Mouse (Mus musculus) monocyte, adult 2 months (primary cell): ENCODE measurements around the gene Zg16.
"Not testable (repeated sequence)": the region's sequence is repeated elsewhere in the genome, so short reads cannot be mapped to it uniquely, and the experiment has no call there.

ENCODE experiments used
- DNase-seq, 2 experiments: peaks; one replicate each; pipeline ENCODE4 v3.0.0; 2022; ENCODE audit warnings: low spot score in 2 of 2, low read depth in 1 of 2

Gene Zg16

GRCm38 (mm10) chr7:127104560-127105332 lies 17.6 kb upstream of the Zg16 start:
- DNase-seq: peak; percentile 23 to 57

DNA sequence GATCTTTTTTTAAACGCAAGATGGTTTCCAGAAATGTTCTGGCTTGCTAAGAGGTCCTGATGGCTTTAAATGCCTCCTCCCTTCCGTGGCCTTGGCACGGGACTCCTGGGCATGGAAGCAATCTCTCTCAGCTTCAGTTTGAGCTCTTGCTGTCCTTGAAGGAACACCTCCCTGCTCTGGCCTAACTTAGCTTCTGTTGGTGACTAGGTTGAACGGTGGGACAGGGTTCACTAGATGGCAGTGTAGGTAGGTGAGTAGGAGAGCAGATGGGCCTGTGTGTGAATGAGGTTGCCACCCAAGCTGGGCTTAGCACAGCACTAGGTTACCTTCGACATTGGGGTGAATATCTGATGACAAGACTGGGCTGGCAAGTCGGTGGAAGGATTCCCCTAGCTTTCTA lies 16.8 kb upstream of the Zg16 start:
- no peak for DNase-seq

DNA sequence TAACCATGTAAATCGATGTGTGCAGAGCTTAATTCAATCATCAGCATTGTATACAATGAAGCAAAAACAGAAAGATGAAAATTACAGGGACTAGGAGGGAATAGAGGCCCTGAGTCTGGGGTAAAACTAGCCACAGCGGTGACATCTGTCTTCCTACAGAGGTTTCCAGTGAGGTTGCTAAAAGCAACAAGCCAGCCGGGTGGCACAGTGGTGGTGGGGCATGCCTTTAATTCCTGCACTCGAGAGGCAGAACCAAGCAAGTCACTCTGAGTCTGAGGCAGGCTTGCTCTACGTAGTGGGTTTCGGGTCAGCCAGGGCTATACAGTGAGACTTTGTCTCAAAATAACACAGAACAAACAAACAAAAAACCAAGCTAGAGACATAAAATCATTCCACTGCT lies 15.0 kb upstream of the Zg16 start:
- DNase-seq: no peak

GRCm38 (mm10) chr7:127101451-127102016 lies 14.4 kb upstream of the Zg16 start:
- DNase-seq: no peak

DNA sequence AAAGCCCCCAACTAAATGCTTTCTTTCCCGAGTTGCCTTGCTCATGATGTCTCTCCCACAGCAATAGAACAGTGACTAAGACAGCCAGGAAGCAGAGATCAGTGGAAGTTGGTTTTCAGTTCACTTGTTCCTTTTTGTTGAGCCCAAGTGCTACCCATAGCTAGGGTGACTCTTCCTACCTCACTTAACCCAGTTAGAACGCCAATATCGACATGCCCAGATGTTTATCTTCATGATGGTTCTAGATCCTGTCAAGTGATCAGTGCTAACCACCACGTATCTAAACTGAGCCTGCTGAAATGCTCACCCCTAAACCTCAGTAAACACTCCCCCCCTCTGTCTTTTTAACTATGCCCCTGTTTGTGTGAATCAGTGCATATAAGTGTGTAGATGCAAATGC lies 12.4 kb upstream of the Zg16 start:
- no peak for DNase-seq

- no peak for DNase-seq
Measured at GRCm38 (mm10) chr7:127098950-127099349, 11.8 kb upstream of the Zg16 start.

GRCm38 (mm10) chr7:127098521-127098920 lies 11.4 kb upstream of the Zg16 start:
- no peak for DNase-seq

GRCm38 (mm10) chr7:127096456-127096855 lies 9.3 kb upstream of the Zg16 start:
- no peak for DNase-seq

DNA sequence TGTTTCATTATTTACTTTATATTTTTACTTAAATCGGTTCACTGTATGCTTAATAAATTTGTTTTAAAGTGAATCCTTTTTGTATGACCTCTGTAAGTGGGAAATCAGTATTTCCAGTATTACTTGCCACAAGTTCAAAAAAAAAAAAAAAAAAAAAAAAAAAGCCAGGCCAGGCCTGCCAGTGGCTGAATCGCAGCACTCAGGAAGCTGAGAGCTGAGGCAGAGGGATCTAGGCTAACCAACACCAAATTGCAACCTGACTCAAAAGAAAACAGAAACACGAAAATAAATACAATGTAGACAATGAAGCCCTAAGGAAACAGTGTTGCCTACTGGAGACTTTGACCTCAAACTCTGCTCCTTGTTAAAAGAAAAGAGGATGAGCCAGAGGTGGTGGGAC lies 6.8 kb upstream of the Zg16 start:
- DNase-seq: no peak

DNA sequence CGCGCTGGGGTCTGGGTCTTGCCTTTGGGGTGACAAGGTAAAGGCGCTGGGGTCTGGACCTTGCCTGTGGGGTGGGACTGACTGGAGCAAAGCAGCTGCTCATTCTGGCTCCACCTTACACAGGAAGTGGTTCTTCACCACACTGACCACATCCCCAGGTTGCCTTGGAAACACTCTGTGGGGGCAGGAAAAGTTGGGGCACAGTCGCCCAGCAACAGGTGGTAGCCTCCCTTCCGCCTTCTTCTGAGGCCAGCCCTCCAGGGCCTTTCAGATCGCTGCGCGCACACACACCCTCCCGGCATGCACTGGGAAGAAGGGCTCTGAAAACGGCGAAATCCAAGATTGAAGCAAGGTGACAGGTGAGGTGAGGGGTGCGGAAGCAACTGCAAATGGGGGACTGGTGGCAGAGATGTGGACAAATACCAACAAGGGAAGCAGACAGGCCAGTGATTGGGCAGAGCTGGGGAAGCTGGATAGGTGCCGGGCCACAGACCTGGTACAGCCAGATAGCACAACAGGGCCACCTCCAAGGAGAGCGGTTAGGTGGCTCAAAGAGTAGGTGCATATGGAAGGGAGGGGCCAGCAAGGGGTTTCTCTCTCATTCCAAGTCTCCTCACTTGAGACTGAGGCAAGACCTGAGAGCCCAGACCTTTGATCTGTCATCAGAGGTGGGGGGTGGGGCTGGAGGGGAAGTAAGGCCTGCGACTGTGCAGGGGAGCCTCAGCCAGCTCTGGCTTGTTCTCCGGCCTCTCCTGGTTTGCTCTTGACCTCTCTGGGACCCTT lies 4.2 kb upstream of the Zg16 start, which contains the start of gene AI467606:
Gene AI467606, plus strand, starts transcription at position 246 of the 783 bp plus-strand sequence.
- peak; percentile 88 to 94 for DNase-seq

- DNase-seq: no peak
Measured at GRCm38 (mm10) chr7:127090154-127091113, 3.3 kb upstream of the Zg16 start.

- DNase-seq: no peak
Measured at GRCm38 (mm10) chr7:127088901-127089845, 2.0 kb upstream of the Zg16 start.

GRCm38 (mm10) chr7:127088083-127088482 lies 955 bp upstream of the Zg16 start:
- no peak for DNase-seq

DNA sequence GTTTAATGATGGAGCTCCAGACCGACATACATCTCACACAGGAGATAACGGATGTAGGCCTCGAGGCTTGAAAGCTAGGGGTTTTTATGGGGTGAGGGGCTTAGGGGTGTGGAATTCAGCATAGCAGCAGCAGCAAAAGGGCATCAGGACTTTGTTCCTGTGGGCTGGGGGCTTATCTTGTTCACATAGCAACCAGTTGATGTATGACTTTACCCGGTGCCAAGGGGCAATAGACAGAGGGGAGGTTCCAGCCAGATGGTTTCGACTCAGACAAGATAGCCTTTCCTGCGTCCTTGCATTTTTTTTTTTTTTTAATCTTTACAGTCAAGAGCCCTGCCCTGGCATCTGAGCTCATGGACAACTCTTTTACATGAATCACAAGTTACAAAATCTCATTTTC lies 1.4 kb downstream of the Zg16 start:
- not testable (repeated sequence) for DNase-seq

DNA sequence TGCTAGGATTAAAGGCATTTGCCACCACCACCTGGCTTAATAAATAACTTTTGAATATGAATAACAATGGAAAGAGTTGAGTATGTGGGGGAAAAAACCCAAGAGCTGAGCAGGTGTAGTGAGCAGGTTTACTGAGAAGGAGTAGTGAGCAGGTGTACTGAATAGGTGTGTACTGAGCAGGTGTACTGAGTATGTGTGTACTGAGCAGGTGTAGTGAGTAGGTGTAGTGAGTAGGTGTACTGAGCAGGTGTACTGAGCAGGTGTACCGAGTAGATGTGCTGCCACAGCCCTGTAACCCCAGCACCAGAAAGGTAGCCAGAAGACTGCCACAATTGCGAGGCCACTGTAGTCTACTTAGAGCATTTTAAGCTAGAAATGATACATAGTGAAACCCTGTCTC lies 2.3 kb downstream of the Zg16 start:
- no peak for DNase-seq

- DNase-seq: no peak
Measured at GRCm38 (mm10) chr7:127083689-127084088, 3.4 kb downstream of the Zg16 start.

- DNase-seq: no peak
Measured at GRCm38 (mm10) chr7:127082995-127083394, 4.1 kb downstream of the Zg16 start.

DNA sequence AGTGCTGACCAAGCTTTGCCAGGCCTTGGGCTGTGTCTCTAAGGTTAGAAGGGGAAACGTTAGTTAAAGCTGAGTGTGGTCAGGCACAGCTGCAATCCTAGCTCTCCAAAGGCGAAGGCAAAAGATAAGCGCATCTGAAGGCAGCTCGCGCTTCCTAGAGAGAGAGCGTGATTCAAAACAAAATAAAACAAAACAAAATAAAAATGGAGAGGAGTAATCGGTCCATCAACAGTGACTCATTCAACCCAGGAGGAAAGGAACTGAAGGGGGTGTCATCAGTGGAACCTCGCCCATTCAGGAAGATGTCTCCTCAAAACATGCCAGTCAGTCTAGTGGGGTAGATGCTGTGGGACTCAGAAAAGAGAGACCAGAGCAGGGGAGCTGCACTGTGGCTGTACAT lies 4.9 kb downstream of the Zg16 start:
- no peak for DNase-seq

GRCm38 (mm10) chr7:127080045-127080444 lies 7.1 kb downstream of the Zg16 start:
- DNase-seq: peak; percentile 23 to 61

GRCm38 (mm10) chr7:127077692-127078091 lies 9.4 kb downstream of the Zg16 start:
- DNase-seq: no peak
